Mouse (Mus musculus) erythroblast, embryonic 14.5 days (primary cell): ENCODE results near the gene Syngr4.

Source experiments
- GATA1 ChIP-seq: IDR thresholded peaks from 2 replicates; pipeline ENCODE4 v1.6.1; 2012; ENCODE audit warnings: low read length, inconsistent platforms, mixed read lengths
- TAL1 ChIP-seq: IDR thresholded peaks from 3 replicates; pipeline ENCODE4 v1.6.1; 2012; ENCODE audit warnings: low read length, inconsistent platforms, mixed read lengths

DNA sequence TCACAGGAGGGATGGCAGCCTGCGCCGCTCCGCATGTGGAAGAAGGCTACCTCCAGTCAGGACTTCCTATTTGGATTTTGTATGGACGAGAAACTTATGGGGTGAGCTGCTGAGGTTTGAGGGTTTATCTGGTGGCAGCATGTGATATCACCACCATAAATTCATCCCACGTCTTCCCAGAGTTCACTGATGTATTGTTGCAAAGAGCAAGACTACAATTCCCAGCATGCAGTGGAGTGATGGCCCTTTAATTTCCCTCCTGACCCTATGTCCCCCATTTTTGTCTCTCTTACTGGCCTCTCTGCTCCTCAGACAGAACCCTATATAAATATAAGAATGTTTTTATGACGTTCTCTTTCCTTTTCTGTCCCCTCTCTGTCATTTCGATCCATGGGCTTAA is 33.7 kb downstream of the Syngr4 start:
- TF ChIP-seq GATA1: no peak
- TF ChIP-seq TAL1: no peak
